Mouse (Mus musculus): ENCODE results near the gene Mxd4. TPM values are rescaled to one million over a fixed set of nuclear protein-coding genes. Genes with fewer than 3 reads are reported as not detected.

Gene Mxd4
- polyA plus RNA-seq, 1 experiment, result 147 TPM

GRCm38 (mm10) chr5:34191843-34192242, 4.3 kb upstream of the Mxd4 start:
- no peaks in the 10 kb centered on the region for H3K27me3 ChIP-seq (ENCODE audit: control insufficient read depth, insufficient read depth, low read length)
- 68% methylated on average over 4 of the region's 4 CpGs for WGBS
- no peaks in the 10 kb centered on the region for H3K36me3 ChIP-seq (ENCODE audit: control insufficient read depth, insufficient read depth, low read length)
- TF ChIP-seq POLR2A (IDR thresholded peaks at IDR 0.05; ENCODE audit: low read depth, low read length), result no peak
- TF ChIP-seq CTCF (IDR thresholded peaks at IDR 0.05; ENCODE audit: extremely low read depth, insufficient read depth, insufficient read length, insufficient replicate concordance), result peak; percentile 33; the same call in 1 of the 2 replicates
- H3K4me1 ChIP-seq (ENCODE audit: control insufficient read depth, insufficient read depth, insufficient read length), result peaks cover 33% of the 10 kb centered on the region; the same call in 1 of the 2 replicates
- H3K4me3 ChIP-seq (ENCODE audit: extremely low read depth, insufficient read depth, insufficient read length), result no peak overlapping the region
- no peak overlapping the region for H3K27ac ChIP-seq (ENCODE audit: insufficient read depth, low read length)
- no peak for DNase-seq (ENCODE audit: low read depth in 1 of 2, low spot score in 2 of 2)

- no peak overlapping the region for H3K4me3 ChIP-seq (ENCODE audit: extremely low read depth, insufficient read depth, insufficient read length)
- peaks cover 32% of the 10 kb centered on the region; the same call in 1 of the 2 replicates for H3K4me1 ChIP-seq (ENCODE audit: control insufficient read depth, insufficient read depth, insufficient read length)
- H3K27me3 ChIP-seq (ENCODE audit: control insufficient read depth, insufficient read depth, low read length), result no peaks in the 10 kb centered on the region
- H3K27ac ChIP-seq (ENCODE audit: insufficient read depth, low read length), result no peak overlapping the region
- no peak for TF ChIP-seq CTCF (IDR thresholded peaks at IDR 0.05; ENCODE audit: extremely low read depth, insufficient read depth, insufficient read length, insufficient replicate concordance)
- TF ChIP-seq POLR2A (IDR thresholded peaks at IDR 0.05; ENCODE audit: low read depth, low read length), result no peak
- 70% methylated on average over 4 of the region's 4 CpGs for WGBS
- H3K36me3 ChIP-seq (ENCODE audit: control insufficient read depth, insufficient read depth, low read length), result no peaks in the 10 kb centered on the region
- no peak for DNase-seq (ENCODE audit: low read depth in 1 of 2, low spot score in 2 of 2)
Observed at GRCm38 (mm10) chr5:34191021-34191420, 3.5 kb upstream of the Mxd4 start.

- H3K27me3 ChIP-seq (ENCODE audit: control insufficient read depth, insufficient read depth, low read length), result no peaks in the 10 kb centered on the region
- TF ChIP-seq POLR2A (IDR thresholded peaks at IDR 0.05; ENCODE audit: low read depth, low read length), result no peak
- TF ChIP-seq CTCF (IDR thresholded peaks at IDR 0.05; ENCODE audit: extremely low read depth, insufficient read depth, insufficient read length, insufficient replicate concordance), result no peak
- H3K4me3 ChIP-seq (ENCODE audit: extremely low read depth, insufficient read depth, insufficient read length), result no peak overlapping the region
- H3K4me1 ChIP-seq (ENCODE audit: control insufficient read depth, insufficient read depth, insufficient read length), result peaks cover 29% of the 10 kb centered on the region; the same call in 1 of the 2 replicates
- 29% methylated on average over 1 of the region's 1 CpGs for WGBS
- no peak for DNase-seq (ENCODE audit: low read depth in 1 of 2, low spot score in 2 of 2)
- H3K27ac ChIP-seq (ENCODE audit: insufficient read depth, low read length), result peak overlapping the region; percentile 97
- H3K36me3 ChIP-seq (ENCODE audit: control insufficient read depth, insufficient read depth, low read length), result no peaks in the 10 kb centered on the region
Observed at GRCm38 (mm10) chr5:34189521-34189920, 2.0 kb upstream of the Mxd4 start.

GRCm38 (mm10) chr5:34188856-34189255, 1.3 kb upstream of the Mxd4 start:
- peaks cover 29% of the 10 kb centered on the region; the same call in 1 of the 2 replicates for H3K4me1 ChIP-seq (ENCODE audit: control insufficient read depth, insufficient read depth, insufficient read length)
- no peaks in the 10 kb centered on the region for H3K36me3 ChIP-seq (ENCODE audit: control insufficient read depth, insufficient read depth, low read length)
- no peaks in the 10 kb centered on the region for H3K27me3 ChIP-seq (ENCODE audit: control insufficient read depth, insufficient read depth, low read length)
- no peak; the same call in 1 of the 2 replicates for TF ChIP-seq POLR2A (IDR thresholded peaks at IDR 0.05; ENCODE audit: low read depth, low read length)
- TF ChIP-seq CTCF (IDR thresholded peaks at IDR 0.05; ENCODE audit: extremely low read depth, insufficient read depth, insufficient read length, insufficient replicate concordance), result no peak
- H3K4me3 ChIP-seq (ENCODE audit: extremely low read depth, insufficient read depth, insufficient read length), result no peak overlapping the region
- peak overlapping the region; percentile 97 for H3K27ac ChIP-seq (ENCODE audit: insufficient read depth, low read length)
- no peak for DNase-seq (ENCODE audit: low read depth in 1 of 2, low spot score in 2 of 2)
- 8% methylated on average over 2 of the region's 2 CpGs for WGBS

- Histone ChIP-seq H3K4me3 (ENCODE audit: extremely low read depth, insufficient read depth, insufficient read length) (peak overlapping the region; percentile 68), H3K27ac (ENCODE audit: insufficient read depth, low read length) (peak overlapping the region; percentile 91), H3K36me3 (ENCODE audit: control insufficient read depth, insufficient read depth, low read length) (0 out of 2 replicates have a peak, but pooled peaks cover 1% of the 10 kb centered on the region), H3K4me1 (ENCODE audit: control insufficient read depth, insufficient read depth, insufficient read length) (peaks cover 29% of the 10 kb centered on the region; the same call in 1 of the 2 replicates), H3K27me3 (ENCODE audit: control insufficient read depth, insufficient read depth, low read length) (no peaks in the 10 kb centered on the region)
- DNase-seq (ENCODE audit: low read depth in 1 of 2, low spot score in 2 of 2), result peak in 1 of 2 experiments; percentile 34
- under 1% methylated on average over 46 of the region's 46 CpGs for WGBS
- TF ChIP-seq CTCF (IDR thresholded peaks at IDR 0.05; ENCODE audit: extremely low read depth, insufficient read depth, insufficient read length, insufficient replicate concordance) (no peak), POLR2A (IDR thresholded peaks at IDR 0.05; ENCODE audit: low read depth, low read length) (no peak)
Observed at GRCm38 (mm10) chr5:34186961-34187391, 544 bp downstream of the Mxd4 start.

GRCm38 (mm10) chr5:34186391-34186790, 1.1 kb downstream of the Mxd4 start:
- Histone ChIP-seq H3K27me3 (ENCODE audit: control insufficient read depth, insufficient read depth, low read length) (no peaks in the 10 kb centered on the region), H3K4me3 (ENCODE audit: extremely low read depth, insufficient read depth, insufficient read length) (peak overlapping the region; percentile 68), H3K36me3 (ENCODE audit: control insufficient read depth, insufficient read depth, low read length) (0 out of 2 replicates have a peak, but pooled peaks cover 1% of the 10 kb centered on the region), H3K4me1 (ENCODE audit: control insufficient read depth, insufficient read depth, insufficient read length) (peaks cover 29% of the 10 kb centered on the region; the same call in 1 of the 2 replicates), H3K27ac (ENCODE audit: insufficient read depth, low read length) (peak overlapping the region; percentile 28)
- 50% methylated on average over 2 of the region's 2 CpGs for WGBS
- no peak for DNase-seq (ENCODE audit: low read depth in 1 of 2, low spot score in 2 of 2)
- no peak for TF ChIP-seq CTCF (IDR thresholded peaks at IDR 0.05; ENCODE audit: extremely low read depth, insufficient read depth, insufficient read length, insufficient replicate concordance)

GRCm38 (mm10) chr5:34185791-34186190, 1.7 kb downstream of the Mxd4 start:
- H3K27ac ChIP-seq (ENCODE audit: insufficient read depth, low read length), result no peak overlapping the region
- H3K4me3 ChIP-seq (ENCODE audit: extremely low read depth, insufficient read depth, insufficient read length), result peak overlapping the region; percentile 68; the same call in 1 of the 2 replicates
- 0 out of 2 replicates have a peak, but pooled peaks cover 3% of the 10 kb centered on the region for H3K36me3 ChIP-seq (ENCODE audit: control insufficient read depth, insufficient read depth, low read length)
- H3K27me3 ChIP-seq (ENCODE audit: control insufficient read depth, insufficient read depth, low read length), result no peaks in the 10 kb centered on the region
- peaks cover 29% of the 10 kb centered on the region; the same call in 1 of the 2 replicates for H3K4me1 ChIP-seq (ENCODE audit: control insufficient read depth, insufficient read depth, insufficient read length)
- TF ChIP-seq CTCF (IDR thresholded peaks at IDR 0.05; ENCODE audit: extremely low read depth, insufficient read depth, insufficient read length, insufficient replicate concordance), result no peak
- TF ChIP-seq POLR2A (IDR thresholded peaks at IDR 0.05; ENCODE audit: low read depth, low read length), result no peak
- DNase-seq (ENCODE audit: low read depth in 1 of 2, low spot score in 2 of 2), result no peak
